Mouse (Mus musculus) macrophage (primary cell): ENCODE measurements at regions not wholly inside any gene's neighbourhood (a gene's known extent, or its start where the extent isn't known, plus 50 kb on each side); places are given as distances from the start of the nearest gene placed in this dataset.

Experiments
- H3K27ac ChIP-seq: fragments of 350-480 bp; formaldehyde crosslinking; 2 replicates; pipeline ENCODE4 v1.9.0; 2021
- H3K36me3 ChIP-seq: fragments of 350-480 bp; formaldehyde crosslinking; 2 replicates; pipeline ENCODE4 v1.9.0; 2021; ENCODE audit errors: inconsistent target
- H3K4me3 ChIP-seq: fragments of 350-480 bp; formaldehyde crosslinking; 2 replicates; pipeline ENCODE4 v1.9.0; 2021; ENCODE audit errors: inconsistent target
- H3K79me2 ChIP-seq: fragments of 350-480 bp; formaldehyde crosslinking; 2 replicates; pipeline ENCODE4 v1.9.0; 2021; ENCODE audit errors: inconsistent target
- WGBS: methylation state at CpG from one replicate; pipeline ENCODE4 v1.1.7; 2026; ENCODE audit warnings: inconsistent platforms; ENCODE audit not compliant: missing documents; 5-methylcytosine and 5-hydroxymethylcytosine counted together

DNA sequence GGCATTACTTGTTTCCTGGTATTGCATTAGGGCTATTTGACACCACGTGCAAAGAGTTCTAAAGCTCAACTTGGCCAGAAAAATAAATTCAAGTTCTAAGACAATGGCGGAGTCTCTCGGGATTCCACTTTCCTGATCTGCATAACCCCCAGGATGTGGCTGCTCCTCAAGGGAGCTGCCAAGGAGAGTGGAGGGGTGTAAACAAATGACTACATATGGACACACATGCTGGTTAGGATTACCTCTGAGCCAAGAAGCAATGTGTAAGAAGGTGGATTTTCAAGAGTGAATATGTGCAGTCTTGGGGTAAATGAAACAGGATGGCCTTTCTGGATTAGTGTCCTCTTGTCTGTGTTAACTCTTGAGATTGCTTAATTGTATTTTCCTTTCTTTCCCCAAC is 88.2 kb upstream of the Pdcd1 start:
- Histone ChIP-seq H3K36me3 (no peaks in the 10 kb centered on the region), H3K27ac (no peak overlapping the region), H3K4me3 (no peak overlapping the region), H3K79me2 (no peaks in the 10 kb centered on the region)
- WGBS = 93% methylated on average over 3 of the region's 3 CpGs

DNA sequence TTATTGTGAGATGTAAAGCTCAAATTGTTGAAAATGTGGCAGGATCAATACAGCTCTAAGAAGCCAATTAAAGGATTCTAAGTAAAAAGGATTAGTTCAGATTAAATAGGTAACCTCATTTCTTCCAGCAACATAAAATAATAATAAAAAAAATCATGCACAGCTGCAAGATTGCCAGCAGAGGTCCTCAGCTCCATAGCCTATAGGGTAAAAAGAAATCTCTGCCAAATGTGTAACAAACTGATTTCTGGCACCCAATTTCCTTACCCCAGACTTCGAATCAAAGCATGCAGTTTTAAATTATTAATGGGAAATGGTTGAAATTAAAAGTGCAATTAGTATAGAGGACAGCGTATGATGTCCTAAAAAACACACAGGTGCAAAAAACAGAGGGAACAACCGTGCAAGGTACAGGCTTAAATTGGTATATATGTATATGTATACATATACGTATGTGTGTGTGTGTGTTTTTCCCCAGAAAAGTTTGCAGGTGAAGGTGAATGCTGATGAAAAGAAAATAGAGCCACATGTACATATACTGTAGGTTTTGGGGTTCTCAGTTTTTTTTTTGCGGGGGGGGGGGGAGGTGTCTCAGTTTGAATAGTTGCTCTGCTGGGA is 87.2 kb upstream of the Pdcd1 start:
- H3K4me3 ChIP-seq = no peak overlapping the region
- WGBS = 78% methylated on average over 5 of the region's 5 CpGs
- no peaks in the 10 kb centered on the region for H3K79me2 ChIP-seq
- H3K27ac ChIP-seq = no peak overlapping the region
- H3K36me3 ChIP-seq = no peaks in the 10 kb centered on the region

DNA sequence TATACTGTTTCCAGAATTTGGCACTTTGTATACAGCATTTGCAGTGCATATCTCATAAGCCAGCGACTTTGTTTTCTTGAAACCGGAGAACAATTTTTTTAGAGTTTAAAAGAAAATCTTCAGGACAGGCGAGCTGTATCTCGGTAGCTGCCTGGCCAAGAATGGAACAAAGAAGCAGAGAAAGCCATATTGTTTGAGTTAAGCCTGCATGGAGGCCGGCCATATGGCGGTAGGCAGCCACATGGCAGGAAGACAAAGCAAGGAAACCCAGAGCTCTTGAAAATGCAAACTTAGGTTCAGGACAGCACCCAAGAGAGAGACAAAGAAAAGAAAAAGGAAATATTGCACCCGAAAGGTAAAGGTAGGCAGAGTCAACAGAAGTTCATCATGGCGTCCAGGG is 84.4 kb upstream of the Pdcd1 start:
- H3K4me3 ChIP-seq = no peak overlapping the region

More for the DNA sequence above, 84.4 kb upstream of the Pdcd1 start:
- H3K79me2 ChIP-seq = no peaks in the 10 kb centered on the region
- 94% methylated on average over 8 of the region's 8 CpGs for WGBS
- H3K27ac ChIP-seq = no peak overlapping the region
- H3K36me3 ChIP-seq = no peaks in the 10 kb centered on the region
